Mouse (Mus musculus) liver, embryonic 14.5 days (tissue): Measurements from ENCODE around the gene Pdlim1. TPM values are rescaled to one million over a fixed set of nuclear protein-coding genes. Genes with fewer than 3 reads are reported as not detected.
A peak's percentile ranks its signal among the peaks of the same experiment; 100 is the strongest.

ENCODE experiments used
- ATAC-seq: fragments of 200-750 bp; cut with Nextera tagmentation; 2 replicates; pipeline ENCODE4 v1.8.0; 2017; ENCODE audit warnings: moderate number of reproducible peaks, mild to moderate bottlenecking, moderate library complexity; ENCODE audit not compliant: insufficient read depth
- DNase-seq, 3 experiments: peaks; one replicate each; pipeline ENCODE4 v3.0.0-alpha.2; 2012 to 2013; ENCODE audit warnings: low read depth in 3 of 3, low spot score in 3 of 3
- H3K27ac ChIP-seq: fragments of 300-500 bp; sonication (generic); 2 replicates; pipeline ENCODE4 v1.5.1; 2014; ENCODE audit warnings: moderate library complexity, mild to moderate bottlenecking, control low read depth, inconsistent platforms
- H3K27me3 ChIP-seq: fragments of 300-500 bp; sonication (generic); 2 replicates; pipeline ENCODE4 v1.6.1; 2014; ENCODE audit warnings: mild to moderate bottlenecking, low read length, moderate library complexity; ENCODE audit not compliant: control insufficient read depth, insufficient read depth
- H3K36me3 ChIP-seq: fragments of 300-500 bp; sonication (generic); replicated peaks from 2 replicates; pipeline ENCODE4 v1.6.1; 2014; ENCODE audit warnings: low read depth; ENCODE audit not compliant: control insufficient read depth, insufficient read depth
- H3K4me1 ChIP-seq, 2 experiments: fragments of 200-500 bp in 1 of 2; fragments of 300-500 bp in 1 of 2; sonication (generic) in 1 of 2; replicated peaks; 2 replicates each; pipeline ENCODE4 v1.6.1; 2012 to 2014; ENCODE audit warnings: antibody characterized with exemption in 1 of 2, inconsistent platforms in 1 of 2, low read length in 1 of 2; ENCODE audit not compliant: control insufficient read depth in 2 of 2, insufficient read depth in 2 of 2
- H3K4me2 ChIP-seq: fragments of 300-500 bp; sonication (generic); 2 replicates; pipeline ENCODE4 v1.6.1; 2014; ENCODE audit warnings: low read depth, mild to moderate bottlenecking, control low read depth, moderate library complexity
- H3K4me3 ChIP-seq, 2 experiments: fragments of 200-500 bp in 1 of 2; fragments of 300-500 bp in 1 of 2; sonication (generic) in 1 of 2; 2 replicates each; pipeline ENCODE4 v1.5.1; 2012 to 2014; ENCODE audit warnings: low read depth in 2 of 2, low read length in 2 of 2, mild to moderate bottlenecking in 2 of 2, control low read depth in 1 of 2, inconsistent platforms in 1 of 2, moderate library complexity in 1 of 2; ENCODE audit not compliant: insufficient read depth in 1 of 2
- H3K9ac ChIP-seq: fragments of 300-500 bp; sonication (generic); replicated peaks from 2 replicates; pipeline ENCODE4 v1.6.1; 2014; ENCODE audit warnings: mild to moderate bottlenecking, control low read depth, moderate library complexity
- H3K9me3 ChIP-seq: fragments of 300-500 bp; sonication (generic); 2 replicates; pipeline ENCODE4 v1.6.1; 2016; ENCODE audit warnings: low read length, mixed read lengths; ENCODE audit not compliant: control insufficient read depth
- CTCF ChIP-seq: IDR thresholded peaks from 2 replicates; pipeline ENCODE4 v1.5.1; 2016; ENCODE audit warnings: antibody characterized with exemption, low read depth, control low read depth
- EP300 ChIP-seq: IDR thresholded peaks from 2 replicates; pipeline ENCODE4 v1.6.1; 2016; ENCODE audit warnings: antibody characterized with exemption, low read depth
- WGBS: fragments of 180-500 bp; shearing (Covaris S2); extraction: QIAGEN DNeasy Blood & Tissue Kit; methylation state at CpG from one replicate; pipeline ENCODE4 v1.1.7; 2014; ENCODE audit not compliant: insufficient replicate concordance; 5-methylcytosine and 5-hydroxymethylcytosine counted together
- polyA plus RNA-seq, 2 experiments: library from polyadenylated mRNA; depleted of rRNA in 1 of 2; stranded (reverse) in 1 of 2; unstranded in 1 of 2; fragments of >200 nt; fragmentation: Nextera tagmentation in 1 of 2; extraction: Ambion mirVana in 1 of 2; gene quantifications; 2 replicates each; pipeline versions ENCODE4 v1.2.1 to v1.2.3; 2012 to 2014

Gene Pdlim1
- polyA plus RNA-seq, 2 experiments, result 31.4 to 70.7 TPM

- Histone ChIP-seq H3K36me3 (no peaks in the 10 kb centered on the region), H3K4me2 (no peak overlapping the region), H3K9me3 (no peaks in the 10 kb centered on the region), H3K27me3 (no peaks in the 10 kb centered on the region), H3K4me3 (no peak overlapping the region), H3K9ac (no peak overlapping the region), H3K4me1 (peaks cover 0 to 2% of the 10 kb centered on the region in 2 experiments; a peak in 1 of 4 replicates), H3K27ac (no peak overlapping the region)
- WGBS, result 62% methylated on average over 6 of the region's 6 CpGs
- DNase-seq (no peak), ATAC-seq (no peak)
- TF ChIP-seq EP300 (no peak), CTCF (no peak)
Measured at GRCm38 (mm10) chr19:40238175-40238850, 33.3 kb downstream of the Pdlim1 start.

DNA sequence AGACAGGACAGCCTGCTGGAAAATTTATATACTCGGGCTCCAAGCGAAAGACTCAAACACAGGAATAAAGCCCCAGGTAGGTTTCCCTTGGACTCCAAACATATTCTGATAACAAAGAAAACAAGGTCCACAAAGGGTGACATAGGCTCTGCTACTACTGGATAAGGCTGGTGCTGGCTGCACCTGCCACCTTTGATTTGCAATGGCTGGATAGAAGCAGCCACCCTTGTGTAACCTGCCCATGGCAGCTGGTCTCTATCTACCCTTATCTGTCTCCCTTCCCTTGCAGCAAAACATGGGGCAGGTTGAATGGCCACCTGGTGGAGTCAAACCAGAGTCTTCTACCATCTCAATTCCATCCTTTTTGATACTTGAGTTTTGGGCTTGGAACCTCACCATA is 39.1 kb downstream of the Pdlim1 start:
- H3K4me1 ChIP-seq, result no peaks in the 10 kb centered on the region
- H3K4me3 ChIP-seq, result no peak overlapping the region
- no peaks in the 10 kb centered on the region for H3K36me3 ChIP-seq
- no peak for TF ChIP-seq EP300
- TF ChIP-seq CTCF, result no peak
- H3K9me3 ChIP-seq, result no peaks in the 10 kb centered on the region
- no peak for ATAC-seq
- H3K27ac ChIP-seq, result no peak overlapping the region
- H3K9ac ChIP-seq, result no peak overlapping the region
- no peak overlapping the region for H3K4me2 ChIP-seq
- 81% methylated on average over 2 of the region's 2 CpGs for WGBS
- DNase-seq, result no peak
- no peaks in the 10 kb centered on the region for H3K27me3 ChIP-seq

DNA sequence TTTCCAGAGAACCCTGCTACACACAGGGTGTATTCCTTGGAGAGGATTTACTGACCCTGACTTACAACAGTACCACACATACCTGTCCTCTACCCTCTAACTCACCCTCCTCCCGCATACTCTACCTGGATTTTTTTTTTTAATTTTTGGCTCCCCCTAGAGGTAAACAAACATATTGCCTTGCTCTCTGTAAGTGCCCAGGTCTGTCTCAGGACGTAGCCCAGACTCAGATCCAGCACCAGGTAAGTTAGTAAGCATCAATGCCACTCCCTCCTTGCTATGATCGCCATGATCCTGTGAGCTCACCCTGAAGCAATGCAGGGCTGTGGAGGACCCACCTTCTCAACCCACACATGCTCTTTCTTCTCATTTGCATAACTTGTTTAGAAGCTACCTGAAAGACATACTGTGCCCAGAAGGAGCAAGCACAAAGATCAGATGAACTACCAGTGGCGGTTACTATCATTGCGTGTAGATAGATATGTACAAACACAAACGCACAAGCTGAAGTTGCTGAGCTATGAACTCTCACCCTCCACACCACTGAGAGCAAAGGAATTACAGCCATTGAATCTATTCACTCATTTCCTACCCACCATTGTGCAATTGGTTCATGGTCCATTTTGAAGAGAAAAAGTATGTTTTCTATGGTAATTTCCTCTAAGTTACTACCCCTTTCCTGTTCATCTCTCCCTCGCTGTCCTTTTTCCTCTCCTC is 39.7 kb downstream of the Pdlim1 start:
- Histone ChIP-seq H3K9me3 (no peaks in the 10 kb centered on the region), H3K27me3 (no peaks in the 10 kb centered on the region), H3K4me1 (no peaks in the 10 kb centered on the region), H3K9ac (no peak overlapping the region), H3K4me2 (no peak overlapping the region), H3K27ac (no peak overlapping the region), H3K4me3 (no peak overlapping the region), H3K36me3 (no peaks in the 10 kb centered on the region)
- WGBS, result 58% methylated on average over 7 of the region's 7 CpGs
- no peak for ATAC-seq
- DNase-seq, result no peak
- no peak for TF ChIP-seq EP300
- peak; percentile 56 for TF ChIP-seq CTCF

- TF ChIP-seq EP300 (no peak), CTCF (no peak)
- H3K36me3 ChIP-seq, result no peaks in the 10 kb centered on the region
- H3K27ac ChIP-seq, result no peak overlapping the region
- 85% methylated on average over 13 of the region's 13 CpGs for WGBS
- DNase-seq, result no peak
- H3K27me3 ChIP-seq, result no peaks in the 10 kb centered on the region
- no peak overlapping the region for H3K4me3 ChIP-seq
- no peaks in the 10 kb centered on the region for H3K4me1 ChIP-seq
- H3K9ac ChIP-seq, result no peak overlapping the region
- no peaks in the 10 kb centered on the region for H3K9me3 ChIP-seq
- H3K4me2 ChIP-seq, result no peak overlapping the region
- no peak for ATAC-seq
Measured at GRCm38 (mm10) chr19:40231074-40231738, 40.4 kb downstream of the Pdlim1 start.

GRCm38 (mm10) chr19:40226516-40227151 is 45.0 kb downstream of the Pdlim1 start:
- H3K4me2 ChIP-seq, result no peak overlapping the region
- no peak for ATAC-seq
- no peak overlapping the region for H3K9ac ChIP-seq
- no peaks in the 10 kb centered on the region; the same call in 1 of the 2 replicates for H3K36me3 ChIP-seq
- H3K4me3 ChIP-seq, result no peak overlapping the region
- H3K27me3 ChIP-seq, result no peaks in the 10 kb centered on the region
- no peak for DNase-seq
- H3K27ac ChIP-seq, result no peak overlapping the region
- TF ChIP-seq CTCF (no peak), EP300 (no peak)
- H3K9me3 ChIP-seq, result no peaks in the 10 kb centered on the region
- WGBS, result 72% methylated on average over 12 of the region's 12 CpGs
- H3K4me1 ChIP-seq, result no peaks in the 10 kb centered on the region
